Mouse (Mus musculus): ENCODE results near the gene Perp.

Perp gene

DNA sequence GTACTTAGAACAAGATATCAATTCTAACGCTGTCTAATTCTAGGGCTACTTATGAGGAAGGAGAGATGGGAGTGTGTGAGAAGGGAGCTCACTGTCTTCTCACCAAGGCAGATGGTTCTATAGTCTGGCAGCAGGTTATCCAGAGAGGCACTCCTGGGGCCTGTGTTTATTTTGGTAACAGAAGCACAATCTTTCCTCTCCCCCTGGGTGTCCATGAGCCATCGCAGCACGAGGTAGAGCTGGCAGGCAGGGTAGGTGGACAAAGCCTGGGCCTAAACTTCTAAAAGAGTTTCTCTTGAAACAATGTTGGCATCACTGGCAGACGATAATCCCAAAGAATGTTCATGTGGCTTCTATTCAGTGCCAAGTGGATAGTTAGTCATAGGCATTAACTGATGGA lies 18.5 kb downstream of the Perp start:
- DNase-seq (ENCODE audit: low spot score), result no peak

DNA sequence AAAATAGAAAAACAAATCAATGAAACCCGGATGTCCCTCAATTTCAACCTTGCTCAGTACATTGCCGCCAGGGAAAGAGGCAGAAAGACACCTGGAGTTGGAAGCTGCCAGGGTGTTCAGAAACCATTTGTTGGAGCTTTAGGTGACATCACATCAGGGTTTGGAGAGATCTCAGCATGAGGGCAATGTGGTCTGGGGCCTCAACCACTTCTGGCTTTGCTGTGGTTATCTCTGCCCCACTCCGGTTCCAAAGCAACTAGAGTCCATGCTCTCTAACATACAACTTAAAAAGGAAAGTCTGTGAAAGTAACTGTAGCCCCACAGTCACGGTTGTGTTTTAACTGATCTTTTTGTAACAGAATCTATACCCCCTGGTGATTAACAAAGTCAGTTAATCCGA lies 19.9 kb downstream of the Perp start:
- no peak for DNase-seq (ENCODE audit: low spot score)

DNA sequence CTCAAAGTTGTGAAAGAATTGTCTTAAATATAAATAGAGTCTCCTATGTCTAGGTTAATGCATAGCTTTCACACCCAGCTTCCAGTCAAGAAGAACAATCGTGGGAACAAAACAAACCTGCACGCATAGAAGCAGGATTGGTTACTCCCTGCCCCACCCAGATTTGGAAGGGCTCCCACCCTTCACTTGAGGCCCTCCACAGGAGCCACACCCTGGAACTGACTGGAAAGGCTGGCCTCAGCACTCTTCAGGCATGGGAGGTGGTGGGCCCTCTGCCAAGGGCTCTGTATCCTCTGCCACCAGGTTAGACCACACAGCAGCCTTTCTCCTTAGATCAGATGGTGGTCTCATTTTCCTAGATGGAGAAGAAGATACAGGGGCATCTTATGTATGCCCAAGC lies 26.2 kb downstream of the Perp start:
- no peak for DNase-seq (ENCODE audit: low spot score)

GRCm38 (mm10) chr10:18876211-18876610 lies 31.4 kb downstream of the Perp start:
- DNase-seq (ENCODE audit: low spot score), result no peak

- no peak for DNase-seq (ENCODE audit: low spot score)
Measured at GRCm38 (mm10) chr10:18878111-18878510, 33.3 kb downstream of the Perp start.

DNA sequence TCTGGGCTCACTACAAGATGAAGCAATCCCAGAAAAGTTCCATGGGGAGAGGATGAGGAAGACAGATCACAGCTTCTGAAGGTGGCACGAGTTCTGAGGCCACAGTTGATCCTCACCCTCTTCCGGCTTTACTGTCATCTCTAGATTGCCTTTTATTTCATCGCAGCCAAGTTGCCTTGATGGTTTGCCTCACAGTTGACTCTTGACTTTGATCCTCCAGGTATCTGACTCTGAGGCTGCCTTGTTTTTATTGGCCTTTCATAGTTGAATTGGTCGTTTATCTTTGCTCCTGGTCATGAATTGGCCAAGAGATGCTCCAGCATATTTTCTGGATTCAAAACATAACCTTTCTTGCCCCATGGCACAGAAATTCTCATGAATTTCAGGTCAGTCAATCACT lies 34.3 kb downstream of the Perp start:
- DNase-seq (ENCODE audit: low spot score), result no peak

GRCm38 (mm10) chr10:18879690-18880089 lies 34.9 kb downstream of the Perp start:
- no peak for DNase-seq (ENCODE audit: low spot score)

- DNase-seq (ENCODE audit: low spot score), result no peak
Measured at GRCm38 (mm10) chr10:18882190-18882589, 37.4 kb downstream of the Perp start.

GRCm38 (mm10) chr10:18886918-18887625 lies 42.3 kb downstream of the Perp start:
- no peak for DNase-seq (ENCODE audit: low spot score)

DNA sequence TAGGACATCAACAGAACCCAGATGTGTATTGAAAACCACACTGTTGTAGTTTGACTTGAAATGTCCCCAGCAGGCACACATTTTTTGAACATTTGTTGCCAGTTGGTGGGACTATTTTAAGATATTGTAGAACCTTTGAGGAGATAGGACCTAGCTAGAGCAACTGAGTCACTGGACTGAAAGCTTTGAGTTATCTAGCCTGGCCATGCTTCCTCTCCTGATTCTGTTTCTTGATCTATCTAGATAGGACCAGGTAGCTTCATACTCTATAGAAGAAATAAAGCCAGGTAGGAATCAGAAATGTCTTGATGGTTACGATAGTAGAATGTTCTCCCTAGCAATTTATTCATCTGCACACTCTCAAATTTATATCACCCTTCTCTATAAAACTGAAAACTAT lies 43.9 kb downstream of the Perp start:
- no peak for DNase-seq (ENCODE audit: low spot score)

DNA sequence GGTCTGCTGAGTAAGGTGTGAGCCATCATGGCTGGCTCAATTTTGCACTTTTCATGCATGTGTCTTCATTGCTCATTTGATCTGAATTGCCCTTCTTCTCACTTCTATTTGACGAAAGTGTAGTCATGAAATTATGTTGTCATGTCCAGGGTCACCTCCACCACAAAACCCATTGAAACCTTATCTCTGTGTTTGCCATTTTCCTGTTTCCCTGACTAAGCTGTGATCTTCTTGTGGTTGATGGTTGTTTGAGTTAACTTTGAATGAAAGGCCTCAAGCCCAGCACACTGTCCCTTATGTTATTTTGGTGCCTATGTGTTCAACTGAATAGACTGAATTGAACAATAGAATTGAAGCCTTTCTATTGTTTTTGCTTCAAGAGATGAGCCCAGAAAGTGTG lies 44.4 kb downstream of the Perp start:
- DNase-seq (ENCODE audit: low spot score), result no peak

GRCm38 (mm10) chr10:18891110-18891509 lies 46.3 kb downstream of the Perp start:
- DNase-seq (ENCODE audit: low spot score), result no peak

GRCm38 (mm10) chr10:18892102-18892501 lies 47.3 kb downstream of the Perp start:
- DNase-seq (ENCODE audit: low spot score), result no peak

DNA sequence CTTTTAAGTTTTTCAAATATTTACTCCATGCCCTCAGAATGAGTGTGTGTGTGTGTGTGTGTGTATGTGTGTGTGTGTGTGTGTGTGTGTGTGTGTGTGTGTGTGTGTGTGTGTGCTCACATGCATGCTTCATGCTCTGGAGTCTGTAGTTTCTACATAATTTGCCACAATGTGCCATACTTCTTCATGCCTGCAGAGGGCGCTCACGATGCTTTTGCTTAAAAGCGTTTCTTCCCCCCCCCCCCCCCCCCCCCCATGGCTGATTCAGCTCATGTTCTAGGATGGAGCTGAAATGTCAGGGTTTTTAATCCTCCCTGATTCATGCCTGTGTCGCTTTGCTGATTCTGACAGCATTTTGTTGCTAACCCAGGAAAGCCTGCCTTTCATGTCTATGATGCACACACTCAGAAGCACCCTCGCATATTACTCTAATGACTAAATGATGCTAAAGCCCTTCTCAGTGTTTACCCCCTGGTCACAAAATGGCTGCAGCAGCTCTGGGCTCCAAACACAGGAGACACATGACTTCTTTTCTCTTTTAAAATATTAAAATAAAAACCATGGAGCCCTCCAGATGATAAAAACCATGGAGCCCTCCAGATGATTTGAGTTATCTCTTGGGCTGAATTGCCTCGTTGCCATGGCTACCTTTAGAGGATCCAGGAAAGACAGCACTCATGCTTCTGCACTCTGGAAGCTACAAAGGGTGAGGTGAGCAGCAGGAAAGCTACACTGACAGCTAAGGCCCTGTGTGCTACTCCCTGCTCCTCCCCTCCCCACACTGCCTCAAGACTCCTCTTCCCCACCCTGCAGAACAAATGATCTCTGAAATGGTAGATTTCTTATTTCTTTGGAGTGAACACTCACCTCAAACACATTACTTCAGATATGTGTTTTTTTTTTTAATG lies 49.7 kb downstream of the Perp start:
- peak; percentile 9 for DNase-seq (ENCODE audit: low spot score)

- peak; percentile 39 for DNase-seq (ENCODE audit: low spot score)
Measured at GRCm38 (mm10) chr10:18904108-18904507, 59.3 kb downstream of the Perp start.
